Mouse (Mus musculus) macrophage (primary cell): ENCODE data around the gene Nphp1. TPM values are rescaled to one million over a fixed set of nuclear protein-coding genes. Genes with fewer than 3 reads are reported as not detected.
A peak's percentile ranks its signal among the peaks of the same experiment; 100 is the strongest.

Source experiments
- H3K27ac ChIP-seq: fragments of 350-480 bp; formaldehyde crosslinking; 2 replicates; pipeline ENCODE4 v1.9.0; 2021
- H3K36me3 ChIP-seq: fragments of 350-480 bp; formaldehyde crosslinking; 2 replicates; pipeline ENCODE4 v1.9.0; 2021; ENCODE audit errors: inconsistent target
- H3K4me3 ChIP-seq: fragments of 350-480 bp; formaldehyde crosslinking; 2 replicates; pipeline ENCODE4 v1.9.0; 2021; ENCODE audit errors: inconsistent target
- H3K79me2 ChIP-seq: fragments of 350-480 bp; formaldehyde crosslinking; 2 replicates; pipeline ENCODE4 v1.9.0; 2021; ENCODE audit errors: inconsistent target
- WGBS: methylation state at CpG from one replicate; pipeline ENCODE4 v1.1.7; 2026; ENCODE audit warnings: inconsistent platforms; ENCODE audit not compliant: missing documents; 5-methylcytosine and 5-hydroxymethylcytosine counted together
- polyA plus RNA-seq: library from polyadenylated mRNA; stranded (reverse); fragments of 250-400 nt; gene quantifications from 3 replicates; pipeline ENCODE4 v1.2.4, GENCODE M21; 2018; ENCODE audit warnings: inconsistent platforms

Nphp1 gene
- polyA plus RNA-seq, 1 experiment from 2014 or later = 6.6 TPM

DNA sequence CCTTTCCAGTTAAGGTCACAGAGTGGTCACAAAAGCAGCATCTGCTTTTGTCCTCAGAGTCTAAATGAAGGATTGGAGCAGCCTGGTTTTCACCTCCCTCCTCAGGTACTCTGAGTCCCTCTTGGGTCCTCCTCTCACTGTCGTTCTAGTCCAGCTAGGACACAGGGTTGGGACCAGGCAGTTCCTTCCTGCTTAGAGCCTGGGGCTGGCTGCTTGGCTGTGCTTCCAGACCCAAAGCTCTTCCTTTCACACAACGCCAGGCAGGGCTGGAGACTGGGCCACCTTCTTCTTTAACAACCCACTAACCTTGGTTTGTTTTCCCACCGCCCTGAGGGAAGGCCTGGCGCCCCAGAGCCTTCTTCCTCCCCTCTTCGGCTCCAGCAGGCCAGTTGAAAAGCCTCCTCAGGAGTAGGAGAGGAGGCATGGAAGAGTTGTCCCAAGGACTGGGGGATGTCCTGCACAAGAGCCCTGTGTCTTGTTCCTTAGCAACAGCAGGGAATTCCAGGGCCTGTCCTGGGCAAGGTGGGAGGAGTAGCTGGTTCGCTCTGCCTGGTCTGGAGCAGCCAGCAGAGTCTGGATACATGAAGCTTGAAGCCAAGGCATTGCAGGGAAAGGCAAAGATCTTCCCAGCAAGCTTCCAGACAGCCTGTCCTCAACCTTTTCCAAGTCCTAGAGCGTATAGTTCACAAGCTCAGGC, 58.2 kb downstream of the Nphp1 start:
- Histone ChIP-seq H3K36me3 (no peaks in the 10 kb centered on the region), H3K79me2 (no peaks in the 10 kb centered on the region), H3K27ac (no peak overlapping the region), H3K4me3 (no peak overlapping the region)
- WGBS = 86% methylated on average over 7 of the region's 7 CpGs

DNA sequence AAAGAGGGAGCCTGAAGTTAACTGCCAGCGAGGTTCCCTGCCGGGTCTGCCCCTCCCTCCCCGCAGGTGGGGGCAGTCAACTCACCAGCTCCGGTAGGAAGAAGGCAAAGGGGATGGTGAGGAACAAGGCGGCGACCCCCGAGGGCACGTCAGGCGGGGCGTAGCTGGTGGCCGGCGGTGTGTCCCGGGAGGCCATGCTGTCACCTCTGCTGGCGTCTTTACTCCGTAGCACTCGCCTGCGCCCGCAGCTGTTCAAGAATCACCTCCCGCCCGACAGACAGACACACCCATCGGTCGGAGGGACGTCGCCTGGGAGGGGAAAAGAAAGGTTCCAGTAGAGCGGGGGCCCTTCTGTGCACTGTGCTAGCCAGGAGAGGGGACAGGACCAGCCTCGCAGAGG, 59.0 kb downstream of the Nphp1 start, which contains the start of gene Mall:
Gene Mall, minus strand, starts transcription at position 262 of the 400 bp plus-strand sequence.
- 5% methylated on average over 25 of the region's 26 CpGs for WGBS
- Histone ChIP-seq H3K4me3 (no peak within 1 kb of the TSS), H3K36me3 (no peaks in the 10 kb centered on the region), H3K27ac (no peak within 1 kb of the TSS), H3K79me2 (no peaks in the 10 kb centered on the region)

DNA sequence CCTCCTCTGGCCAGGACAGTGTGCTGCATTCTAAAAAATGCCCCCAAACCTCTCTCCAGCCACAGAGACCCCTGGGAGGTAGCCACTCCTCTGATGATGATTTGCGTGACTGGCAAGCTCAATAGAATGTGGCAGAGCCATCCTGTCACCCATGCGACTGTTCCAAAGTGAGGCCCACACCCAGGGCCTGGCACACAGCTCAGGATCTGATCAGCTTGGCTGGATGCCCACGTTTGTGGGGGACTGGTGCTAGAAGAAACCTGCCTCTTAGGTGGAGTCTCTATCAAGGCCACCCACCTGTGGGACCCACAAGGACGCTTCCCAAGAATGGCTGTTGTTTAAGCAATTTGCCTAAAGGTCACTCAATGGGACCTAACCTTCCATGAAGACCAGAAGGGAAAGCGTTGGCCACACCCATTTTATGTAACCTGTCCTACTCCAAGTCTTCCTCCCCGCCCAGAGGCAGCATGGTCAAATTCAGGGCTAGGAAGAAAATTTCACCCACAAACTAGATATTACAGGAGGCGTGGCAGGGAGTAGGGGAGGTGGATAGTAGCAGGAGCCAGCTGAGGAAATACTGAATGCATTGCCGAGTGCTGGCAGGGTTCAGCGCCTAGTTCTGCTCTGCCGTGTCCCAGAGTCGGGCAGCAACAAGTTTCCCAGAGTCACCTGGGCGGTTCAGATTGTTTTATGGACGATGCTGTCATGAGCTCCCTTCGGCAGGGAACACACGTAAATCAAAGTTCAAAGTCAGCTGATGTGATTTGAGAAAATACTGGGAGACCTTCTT, 59.8 kb downstream of the Nphp1 start:
- H3K36me3 ChIP-seq = no peaks in the 10 kb centered on the region
- WGBS = 49% methylated on average over 15 of the region's 15 CpGs
- no peaks in the 10 kb centered on the region for H3K79me2 ChIP-seq
- no peak overlapping the region for H3K27ac ChIP-seq
- H3K4me3 ChIP-seq = no peak overlapping the region

DNA sequence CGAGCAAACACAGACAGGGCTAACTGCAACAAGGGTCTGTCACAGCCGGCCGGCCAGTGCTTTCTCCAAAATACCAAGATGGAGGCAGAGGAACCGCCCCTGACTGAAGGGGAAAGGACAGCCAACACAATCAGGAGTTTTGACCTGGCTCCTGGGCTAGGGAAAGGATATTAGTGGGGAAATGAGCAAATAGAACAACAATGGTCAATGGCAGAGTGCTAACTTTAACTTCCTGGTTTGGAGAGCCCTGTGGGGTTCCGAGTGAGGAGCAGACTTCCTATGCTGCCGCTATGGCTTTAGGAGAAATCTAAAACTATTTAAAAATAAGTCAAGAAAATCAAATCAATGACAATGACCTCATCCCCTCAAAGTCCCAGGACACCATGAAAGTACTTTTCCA, 60.6 kb downstream of the Nphp1 start:
- H3K4me3 ChIP-seq = no peak overlapping the region
- 85% methylated on average over 6 of the region's 6 CpGs for WGBS
- H3K79me2 ChIP-seq = no peaks in the 10 kb centered on the region
- H3K36me3 ChIP-seq = no peaks in the 10 kb centered on the region
- no peak overlapping the region for H3K27ac ChIP-seq

- Histone ChIP-seq H3K27ac (peak overlapping the region; percentile 74), H3K79me2 (no peaks in the 10 kb centered on the region), H3K4me3 (no peak overlapping the region), H3K36me3 (no peaks in the 10 kb centered on the region)
- 27% methylated on average over 4 of the region's 4 CpGs for WGBS
Observed at GRCm38 (mm10) chr2:127723193-127723592, 65.5 kb downstream of the Nphp1 start.

- no peaks in the 10 kb centered on the region for H3K79me2 ChIP-seq
- 32% methylated on average over 7 of the region's 7 CpGs for WGBS
- no peaks in the 10 kb centered on the region for H3K36me3 ChIP-seq
- H3K27ac ChIP-seq = peak overlapping the region; percentile 74
- H3K4me3 ChIP-seq = no peak overlapping the region
Observed at GRCm38 (mm10) chr2:127722176-127722892, 66.4 kb downstream of the Nphp1 start.

GRCm38 (mm10) chr2:127718839-127719468, 69.7 kb downstream of the Nphp1 start:
- Histone ChIP-seq H3K79me2 (no peaks in the 10 kb centered on the region), H3K27ac (no peak overlapping the region), H3K36me3 (no peaks in the 10 kb centered on the region), H3K4me3 (no peak overlapping the region)
- 61% methylated on average over 8 of the region's 8 CpGs for WGBS

DNA sequence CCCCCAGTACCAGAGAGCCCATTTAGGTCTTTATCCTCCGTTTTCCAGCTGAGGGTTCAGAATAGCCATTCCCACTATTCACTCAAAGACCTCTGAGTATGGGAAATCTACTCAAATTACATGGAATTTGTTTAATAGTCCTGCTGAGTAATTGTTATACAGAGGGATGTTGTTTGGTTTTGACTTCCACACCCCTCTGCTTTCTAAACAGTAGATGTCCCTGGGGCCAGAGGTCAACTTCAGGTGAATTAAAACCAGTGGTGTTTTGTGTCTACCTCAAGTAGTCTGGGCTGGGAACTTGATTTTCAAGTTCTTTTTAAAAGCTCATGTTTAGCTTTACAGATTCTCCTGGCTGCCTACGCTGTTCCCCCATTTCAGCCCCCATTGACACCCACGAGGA, 74.0 kb downstream of the Nphp1 start:
- Histone ChIP-seq H3K79me2 (no peaks in the 10 kb centered on the region), H3K36me3 (no peaks in the 10 kb centered on the region), H3K4me3 (no peak overlapping the region), H3K27ac (no peak overlapping the region)
- 96% methylated on average over 3 of the region's 3 CpGs for WGBS

GRCm38 (mm10) chr2:127708792-127709191, 79.9 kb downstream of the Nphp1 start:
- WGBS = 92% methylated on average over 3 of the region's 3 CpGs
- no peaks in the 10 kb centered on the region for H3K36me3 ChIP-seq
- H3K4me3 ChIP-seq = no peak overlapping the region
- H3K79me2 ChIP-seq = no peaks in the 10 kb centered on the region
- no peak overlapping the region for H3K27ac ChIP-seq

GRCm38 (mm10) chr2:127708060-127708459, 80.6 kb downstream of the Nphp1 start:
- no peaks in the 10 kb centered on the region for H3K79me2 ChIP-seq
- H3K27ac ChIP-seq = no peak overlapping the region
- H3K4me3 ChIP-seq = no peak overlapping the region
- 72% methylated on average over 3 of the region's 3 CpGs for WGBS
- H3K36me3 ChIP-seq = no peaks in the 10 kb centered on the region

DNA sequence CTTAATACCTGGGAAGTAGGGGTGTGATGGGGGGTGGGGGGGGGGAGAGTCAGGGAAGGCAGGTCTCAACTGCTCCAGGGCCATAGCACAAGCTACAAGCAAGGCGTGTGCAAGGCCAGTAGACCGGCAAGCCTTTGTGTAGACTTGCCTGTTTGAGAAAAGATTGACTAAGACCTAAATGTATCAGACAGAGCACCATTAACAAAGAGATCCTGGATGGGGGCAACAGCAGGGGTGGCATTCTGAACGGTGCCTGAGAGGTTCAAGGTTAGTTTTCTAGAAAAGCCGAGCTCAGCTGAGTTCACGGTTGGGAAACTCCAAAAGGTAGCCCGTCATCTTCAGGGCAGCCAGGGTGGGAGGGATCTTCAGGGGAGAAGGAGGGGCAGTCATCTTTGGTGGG, 83.4 kb downstream of the Nphp1 start:
- 100% methylated on average over 6 of the region's 6 CpGs for WGBS
- Histone ChIP-seq H3K79me2 (no peaks in the 10 kb centered on the region), H3K36me3 (no peaks in the 10 kb centered on the region), H3K27ac (no peak overlapping the region), H3K4me3 (no peak overlapping the region)

Other genes with a start within 250 kb of the Nphp1 start
- gene Prom2, start 247.4 kb downstream of the Nphp1 start, polyA plus RNA-seq = not detected in 3 replicates
- gene Zfp661, start 201.8 kb downstream of the Nphp1 start, polyA plus RNA-seq = 1.2 to 1.7 TPM (median 1.4 TPM) in 3 replicates
- 23.5 to 46.2 TPM (median 34.0 TPM) in 3 replicates for gene Mrps5, start 201.7 kb downstream of the Nphp1 start, polyA plus RNA-seq
- not detected in 3 replicates for gene Mal, start 132.2 kb downstream of the Nphp1 start, polyA plus RNA-seq
- gene Mall, start 59.0 kb downstream of the Nphp1 start, polyA plus RNA-seq = not detected in 3 replicates
- gene Mtln, start 3.6 kb upstream of the Nphp1 start, polyA plus RNA-seq = 13.5 to 46.6 TPM (median 24.9 TPM) in 3 replicates
- 1.3 to 6.5 TPM (median 4.5 TPM) in 3 replicates for gene Bub1, start 43.0 kb upstream of the Nphp1 start, polyA plus RNA-seq
- not detected in 3 replicates for gene Acoxl, start 50.0 kb upstream of the Nphp1 start, polyA plus RNA-seq